Mouse (Mus musculus): ENCODE data around the gene Gm20517.

The Gm20517 gene

DNA sequence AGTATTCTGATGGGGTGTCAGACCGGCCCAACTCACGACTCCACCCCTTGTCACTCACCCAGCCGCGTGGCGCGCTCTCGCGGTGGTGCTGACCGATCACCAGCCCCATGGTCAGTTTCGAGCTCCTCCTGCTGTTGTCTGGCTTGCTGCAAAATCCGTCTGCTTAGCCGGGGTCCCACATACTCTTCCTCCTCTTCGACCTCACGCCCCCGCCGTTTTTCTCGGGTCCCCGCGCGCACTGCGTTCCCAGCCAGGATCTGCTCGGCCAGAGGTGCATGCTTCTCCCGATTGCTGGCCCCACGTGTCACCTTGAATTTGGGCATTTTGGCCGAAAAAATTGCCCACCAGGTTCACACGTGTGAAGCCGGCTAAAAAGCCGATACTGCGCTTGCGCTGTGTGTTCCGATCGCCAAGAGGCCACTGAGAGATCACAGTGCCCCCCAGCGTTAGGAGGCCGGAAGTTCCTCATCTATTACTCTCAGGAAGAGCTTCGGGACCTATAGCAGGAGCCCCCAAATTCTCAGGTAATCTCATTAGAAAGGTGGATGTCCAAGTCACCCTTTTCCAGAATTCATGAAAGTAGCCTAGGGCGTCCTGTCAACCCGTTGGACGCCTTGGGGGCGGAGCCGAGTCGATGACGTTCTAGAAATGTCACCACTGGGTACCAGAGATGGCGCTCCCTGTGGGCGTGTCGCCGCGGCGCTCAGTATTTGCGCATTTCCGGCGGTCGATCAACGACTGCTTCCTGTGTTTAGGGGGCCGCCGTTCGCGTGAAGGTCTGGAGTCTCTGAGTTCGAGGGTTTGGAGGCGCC lies at the start of gene Gm20517, which contains the start of the genes Bysl and Med20:
Gene Gm20517, plus strand, starts transcription at position 741 of the 812 bp plus-strand sequence.
Gene Bysl, minus strand, starts transcription at position 644 of the 812 bp plus-strand sequence.
Gene Med20, plus strand, starts transcription at position 734 of the 812 bp plus-strand sequence.
- DNase-seq (ENCODE audit: low spot score in 2 of 2): peak; percentile 95 to 97

DNA sequence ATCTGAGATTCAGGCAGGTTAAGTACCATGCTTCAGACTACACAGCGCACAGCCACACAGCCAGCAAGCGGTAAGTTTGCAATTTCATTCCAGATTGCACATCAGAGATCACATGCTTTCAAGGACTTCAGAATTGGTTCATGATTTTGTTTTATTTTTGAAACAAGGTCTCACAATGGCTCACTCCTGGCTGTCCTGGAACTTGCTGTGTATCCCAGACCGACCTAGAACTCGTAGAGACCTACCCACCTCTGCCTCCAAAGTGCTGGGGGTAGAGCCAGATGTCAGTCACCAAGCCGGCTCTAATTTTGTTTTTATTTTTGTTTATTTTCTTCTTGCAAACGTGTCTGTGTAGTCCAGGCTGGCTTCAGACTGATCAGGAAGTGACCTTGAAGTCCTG lies 48.5 kb upstream of the Gm20517 start:
- no peak for DNase-seq (ENCODE audit: low spot score in 2 of 2)

DNA sequence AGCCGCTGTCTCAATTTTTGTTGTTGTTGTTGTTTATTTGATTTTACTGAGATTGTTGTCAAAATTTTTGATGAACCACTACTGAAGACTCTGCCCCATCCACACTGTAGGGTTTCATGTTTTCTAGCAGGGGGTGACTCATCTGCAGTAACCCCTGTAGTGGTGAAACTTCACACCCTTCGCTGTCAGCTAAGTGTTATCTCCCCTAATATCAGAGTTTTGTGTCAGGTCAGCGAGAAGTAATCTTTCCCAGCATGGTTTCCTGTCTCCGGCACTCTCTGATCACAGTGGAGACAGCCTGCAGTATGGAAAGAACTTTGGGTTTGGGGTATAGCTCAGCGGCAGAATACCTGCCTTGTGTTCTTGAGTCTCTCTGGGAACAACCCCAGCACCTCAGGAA lies 46.8 kb upstream of the Gm20517 start:
- no peak for DNase-seq (ENCODE audit: low spot score in 2 of 2)

DNA sequence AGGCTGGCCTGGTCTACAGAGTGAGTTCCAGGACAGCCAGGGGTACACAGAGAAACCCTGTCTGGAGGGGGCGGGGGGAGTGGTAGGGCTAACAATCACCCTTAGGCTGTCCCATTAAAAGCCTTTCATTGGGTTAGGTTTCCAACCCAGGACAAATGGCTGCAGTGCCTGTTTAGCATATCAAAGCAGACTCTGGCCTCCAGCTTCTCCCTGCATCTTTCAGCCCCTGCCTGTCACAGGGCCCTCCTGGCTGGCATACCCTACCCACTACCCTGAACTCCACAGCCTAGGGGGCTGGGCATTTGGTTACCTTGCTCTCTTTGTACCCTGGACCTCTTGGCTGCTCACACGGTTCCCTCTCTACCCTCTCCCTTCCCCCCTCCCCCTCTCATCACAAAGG lies 45.3 kb upstream of the Gm20517 start:
- DNase-seq (ENCODE audit: low spot score in 2 of 2): no peak

DNA sequence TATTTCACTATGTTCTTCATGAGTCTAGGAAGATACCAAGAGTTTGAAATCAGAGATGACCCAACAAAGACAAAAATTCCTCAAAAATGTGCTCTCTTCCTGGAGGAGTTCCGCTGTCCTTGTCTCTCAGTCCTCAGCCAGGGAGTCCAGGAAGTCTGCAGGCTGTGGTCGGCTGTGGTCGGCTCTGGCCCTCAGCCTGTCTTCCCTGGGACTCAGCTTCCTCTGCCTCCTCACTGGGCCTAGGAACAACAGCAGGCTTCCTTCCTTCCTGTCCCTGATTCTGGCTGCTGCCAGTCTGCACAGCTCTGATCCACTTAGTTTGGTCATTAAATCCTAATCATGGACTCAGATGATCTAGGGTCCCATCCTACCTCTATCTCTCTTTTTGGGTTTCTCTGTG lies 44.1 kb upstream of the Gm20517 start:
- DNase-seq (ENCODE audit: low spot score in 2 of 2): no peak

DNA sequence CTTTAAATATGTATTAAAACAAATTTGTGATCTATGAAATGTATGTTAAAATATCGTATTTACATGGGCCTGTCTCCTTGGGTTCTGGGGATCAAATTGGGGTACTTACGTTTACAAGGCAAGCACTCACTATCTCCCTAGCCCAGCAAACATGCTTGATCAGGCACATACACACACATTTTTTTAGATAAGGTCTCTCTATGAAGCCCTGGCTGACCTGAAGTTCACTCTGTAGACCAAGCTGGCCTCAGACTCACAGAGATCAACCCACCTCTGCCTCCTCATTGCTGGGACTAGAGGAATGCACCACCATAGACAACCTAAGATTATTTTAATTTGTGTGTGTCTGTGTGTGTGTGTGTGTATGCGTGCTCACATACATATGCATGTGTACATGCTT lies 43.0 kb upstream of the Gm20517 start:
- no peak for DNase-seq (ENCODE audit: low spot score in 2 of 2)

DNA sequence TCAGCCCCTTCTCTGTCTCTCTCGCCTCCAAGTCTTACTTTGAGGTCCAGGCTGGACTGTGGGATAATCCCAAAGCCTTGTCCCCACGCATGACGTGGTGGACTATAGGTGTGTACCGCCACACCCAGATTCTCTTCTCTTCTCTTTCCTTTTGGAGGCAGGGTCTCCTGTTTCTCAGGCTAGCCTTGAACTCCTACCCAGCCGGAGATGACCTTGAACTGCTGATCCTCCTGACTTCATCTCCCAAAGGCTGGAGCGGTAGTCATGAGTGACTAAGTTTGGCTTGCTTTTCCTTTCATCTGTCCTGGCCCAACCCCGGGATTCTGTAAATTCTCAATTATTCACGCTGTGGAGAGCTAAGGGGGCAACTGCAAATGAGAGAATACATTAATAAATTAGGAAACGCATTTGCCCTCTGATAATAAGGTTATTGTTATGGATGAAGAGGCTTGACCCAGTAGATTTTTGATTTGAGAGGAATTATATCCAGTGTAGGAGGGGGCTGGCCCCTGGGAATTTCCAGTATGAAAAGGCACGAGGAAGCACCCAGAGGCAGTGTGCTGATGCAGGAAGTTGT lies 42.4 kb upstream of the Gm20517 start:
- no peak for DNase-seq (ENCODE audit: low spot score in 2 of 2)

DNA sequence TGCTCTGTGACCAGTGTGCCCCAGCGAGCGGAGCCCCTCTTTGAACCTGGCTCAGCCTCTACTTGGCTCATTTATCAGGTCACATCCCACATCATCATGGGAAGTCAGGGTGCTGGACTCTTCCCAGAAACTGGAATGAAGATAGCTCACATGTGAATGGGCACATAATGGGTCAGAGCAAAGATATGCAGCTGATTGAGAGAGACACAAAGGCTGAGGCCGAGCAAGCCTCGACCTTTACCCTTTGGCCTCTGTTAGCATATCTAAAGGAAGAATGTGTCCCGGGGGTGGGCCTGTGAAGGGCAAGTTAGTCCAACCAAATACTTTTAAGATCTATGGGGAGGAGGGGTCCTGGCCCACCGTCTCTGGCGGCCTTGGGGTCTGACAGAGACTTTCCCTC lies 39.8 kb upstream of the Gm20517 start:
- DNase-seq (ENCODE audit: low spot score in 2 of 2): no peak

DNA sequence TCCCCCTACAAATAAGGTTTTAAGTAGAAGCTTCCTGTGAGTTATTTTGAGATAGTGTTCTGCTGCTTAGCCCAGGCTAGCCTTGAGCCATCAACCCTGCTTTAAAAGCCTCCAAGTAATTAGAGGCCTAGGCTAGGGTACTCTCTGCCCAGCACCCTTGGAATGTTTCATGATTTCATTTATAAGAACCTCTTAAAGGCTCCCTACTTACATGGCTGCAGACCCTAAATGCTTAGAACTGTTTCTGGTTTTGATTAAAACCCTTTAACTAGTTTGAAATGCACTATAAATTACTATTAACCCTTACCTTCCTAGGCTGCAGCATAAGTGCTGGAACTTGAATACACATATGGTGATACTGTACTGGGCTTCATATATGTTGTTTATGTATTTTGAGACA lies 39.0 kb upstream of the Gm20517 start:
- no peak for DNase-seq (ENCODE audit: low spot score in 2 of 2)

DNA sequence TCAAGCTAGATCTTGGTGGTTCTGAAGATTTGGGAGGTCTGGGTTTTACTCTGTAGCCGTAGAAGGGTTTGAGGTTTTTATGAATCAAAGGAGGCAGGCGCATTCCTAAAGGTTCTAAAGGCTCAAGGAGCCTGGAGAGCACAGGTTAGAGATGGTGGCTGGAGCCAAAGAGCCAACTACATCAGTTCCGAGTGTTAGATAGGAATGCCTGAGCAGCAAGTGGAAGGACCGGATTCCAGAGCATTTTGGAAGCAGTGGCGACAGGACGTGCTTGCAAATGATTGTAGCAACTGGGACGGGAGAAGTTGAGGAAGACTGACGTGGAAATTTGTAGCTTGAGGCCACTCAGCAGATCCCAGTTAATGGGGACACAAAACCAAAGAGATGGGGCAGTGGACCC lies 37.4 kb upstream of the Gm20517 start:
- no peak for DNase-seq (ENCODE audit: low spot score in 2 of 2)

DNA sequence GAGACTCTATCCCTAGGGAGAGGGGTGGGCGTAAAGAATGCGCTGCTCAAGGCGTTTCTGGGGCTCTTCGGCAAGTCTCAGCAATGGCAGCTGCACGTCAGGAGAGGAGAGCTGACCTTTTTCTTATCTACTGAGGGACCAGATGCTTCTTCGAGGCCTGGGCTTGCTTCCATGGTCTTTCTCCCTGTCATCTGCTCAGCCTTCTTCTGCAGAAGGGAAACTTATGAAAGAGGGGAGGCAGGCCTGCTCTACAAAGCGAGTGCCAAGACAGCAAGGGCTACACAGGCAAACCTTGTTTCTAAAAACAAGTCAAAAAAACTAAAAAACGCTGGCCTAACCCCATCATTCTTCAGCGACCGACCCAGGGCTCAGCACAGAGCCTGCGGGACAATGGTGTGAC lies 36.6 kb upstream of the Gm20517 start:
- DNase-seq (ENCODE audit: low spot score in 2 of 2): no peak

DNA sequence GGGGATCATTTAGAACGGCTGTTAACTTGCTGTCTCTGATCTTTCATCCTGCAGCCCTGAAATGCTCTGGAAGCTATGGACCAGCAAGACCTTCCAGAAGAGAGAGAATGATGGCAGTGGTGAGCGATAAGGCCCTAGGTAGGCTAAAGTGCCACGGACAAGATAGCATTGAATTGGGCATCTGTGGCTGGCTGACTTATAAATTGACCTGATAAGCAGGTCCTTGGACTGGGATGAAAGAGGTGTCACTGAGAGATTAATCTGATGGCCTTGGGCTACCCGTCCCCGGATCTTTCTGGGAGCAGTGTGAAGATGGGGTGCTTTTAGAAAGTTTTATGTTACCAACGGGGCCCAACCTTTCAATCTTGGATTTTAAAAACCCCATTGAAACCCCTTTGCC lies 32.7 kb upstream of the Gm20517 start:
- DNase-seq (ENCODE audit: low spot score in 2 of 2): no peak

DNA sequence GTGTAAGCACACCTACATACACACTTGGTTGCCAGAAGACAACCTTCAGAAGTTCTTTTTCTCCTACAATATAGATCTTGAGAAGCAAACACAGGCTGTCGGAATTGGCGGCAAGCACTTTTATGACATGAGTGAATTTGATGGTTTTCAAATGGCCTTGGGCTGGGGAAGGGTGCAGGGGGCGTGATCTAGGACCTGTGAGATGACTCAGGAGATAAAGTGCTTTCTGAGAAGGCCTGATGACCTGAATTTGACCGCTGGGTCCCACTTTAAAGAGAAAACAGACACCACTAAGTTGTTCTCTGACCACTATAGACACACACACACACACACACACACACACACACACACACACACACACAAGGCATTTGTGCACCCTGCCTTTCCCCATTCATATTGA lies 30.4 kb upstream of the Gm20517 start:
- no peak for DNase-seq (ENCODE audit: low spot score in 2 of 2)

DNA sequence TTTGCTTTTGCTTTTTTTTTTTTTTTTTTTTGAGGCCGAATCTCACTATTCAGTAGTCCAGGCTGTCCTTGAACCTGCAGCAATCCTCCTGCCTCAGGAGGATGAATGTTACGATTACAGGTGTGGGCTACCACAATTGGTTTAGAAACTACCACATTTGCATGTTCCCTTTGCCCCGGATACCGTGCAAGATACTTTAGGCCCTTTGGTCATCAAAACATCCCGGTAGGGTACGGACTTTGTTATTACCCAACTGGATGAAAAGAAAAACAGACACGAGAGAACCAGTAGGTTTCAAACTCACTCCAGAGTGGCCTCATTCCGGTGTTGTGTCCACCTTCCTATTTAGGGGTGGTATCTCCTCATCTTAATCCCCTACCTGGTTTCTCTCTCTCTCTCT lies 22.9 kb upstream of the Gm20517 start:
- no peak for DNase-seq (ENCODE audit: low spot score in 2 of 2)

DNA sequence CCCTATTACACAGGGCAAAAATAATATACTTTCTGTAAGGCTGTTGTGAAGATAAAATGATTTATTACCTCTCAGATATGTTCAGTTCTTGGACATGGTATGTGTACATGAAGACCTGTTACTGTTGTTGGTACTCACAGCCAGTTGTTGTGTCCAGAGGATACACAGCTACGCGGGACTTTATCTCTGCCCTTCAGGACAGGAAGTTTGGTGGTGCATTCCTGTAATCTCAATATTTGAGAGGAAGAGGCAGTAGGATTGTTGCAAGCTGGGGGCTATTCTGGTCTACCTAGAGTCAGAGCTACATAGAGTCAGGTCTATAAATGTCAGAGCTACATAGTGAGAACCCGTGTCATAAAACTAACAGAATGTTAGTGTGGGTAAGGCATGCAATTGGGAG lies 20.3 kb upstream of the Gm20517 start:
- DNase-seq (ENCODE audit: low spot score in 2 of 2): no peak

DNA sequence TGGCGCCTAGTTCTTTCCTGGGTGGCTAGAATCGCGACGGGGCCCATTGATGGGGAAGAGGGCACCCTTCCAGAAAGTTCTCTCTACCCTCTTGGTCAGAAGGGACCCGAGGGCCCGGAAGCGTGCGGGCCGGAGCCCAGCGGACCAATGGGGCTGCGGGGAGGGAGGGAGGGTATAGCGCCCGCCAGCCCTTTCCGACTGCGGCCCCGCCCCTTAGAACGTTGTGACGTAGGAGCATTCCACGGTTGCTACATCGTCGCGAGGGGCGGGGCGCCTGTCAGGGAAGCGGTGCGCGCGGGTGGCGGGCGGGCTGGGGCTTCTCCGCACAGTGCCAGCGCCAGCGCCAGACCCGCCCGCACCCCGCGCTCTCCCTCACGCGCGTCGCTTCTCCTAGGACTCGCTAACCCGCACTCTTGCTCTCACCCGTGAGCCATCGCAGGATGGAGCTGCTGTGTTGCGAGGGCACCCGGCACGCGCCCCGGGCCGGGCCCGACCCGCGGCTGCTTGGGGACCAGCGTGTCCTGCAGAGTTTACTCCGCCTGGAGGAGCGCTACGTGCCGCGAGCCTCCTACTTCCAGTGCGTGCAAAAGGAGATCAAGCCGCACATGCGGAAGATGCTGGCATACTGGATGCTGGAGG lies 18.1 kb upstream of the Gm20517 start:
- DNase-seq (ENCODE audit: low spot score in 2 of 2): peak; percentile 85 to 86

DNA sequence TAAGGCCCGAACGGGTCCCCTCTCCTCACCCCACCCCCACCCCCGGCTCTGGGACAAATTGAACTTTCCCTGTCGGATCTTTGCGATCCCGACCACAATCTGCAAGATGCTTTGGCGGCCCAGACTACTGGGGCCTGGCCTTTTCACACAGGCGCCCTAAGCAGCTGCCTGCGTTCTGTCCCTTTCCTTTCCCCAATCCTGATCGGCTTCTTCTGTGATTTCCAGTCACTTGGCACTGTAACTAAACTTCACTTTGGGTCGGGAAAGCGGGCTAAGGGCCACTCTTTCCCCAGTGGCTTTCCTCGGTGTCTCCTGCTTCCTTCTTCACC lies 17.6 kb upstream of the Gm20517 start:
- DNase-seq (ENCODE audit: low spot score in 2 of 2): no peak

DNA sequence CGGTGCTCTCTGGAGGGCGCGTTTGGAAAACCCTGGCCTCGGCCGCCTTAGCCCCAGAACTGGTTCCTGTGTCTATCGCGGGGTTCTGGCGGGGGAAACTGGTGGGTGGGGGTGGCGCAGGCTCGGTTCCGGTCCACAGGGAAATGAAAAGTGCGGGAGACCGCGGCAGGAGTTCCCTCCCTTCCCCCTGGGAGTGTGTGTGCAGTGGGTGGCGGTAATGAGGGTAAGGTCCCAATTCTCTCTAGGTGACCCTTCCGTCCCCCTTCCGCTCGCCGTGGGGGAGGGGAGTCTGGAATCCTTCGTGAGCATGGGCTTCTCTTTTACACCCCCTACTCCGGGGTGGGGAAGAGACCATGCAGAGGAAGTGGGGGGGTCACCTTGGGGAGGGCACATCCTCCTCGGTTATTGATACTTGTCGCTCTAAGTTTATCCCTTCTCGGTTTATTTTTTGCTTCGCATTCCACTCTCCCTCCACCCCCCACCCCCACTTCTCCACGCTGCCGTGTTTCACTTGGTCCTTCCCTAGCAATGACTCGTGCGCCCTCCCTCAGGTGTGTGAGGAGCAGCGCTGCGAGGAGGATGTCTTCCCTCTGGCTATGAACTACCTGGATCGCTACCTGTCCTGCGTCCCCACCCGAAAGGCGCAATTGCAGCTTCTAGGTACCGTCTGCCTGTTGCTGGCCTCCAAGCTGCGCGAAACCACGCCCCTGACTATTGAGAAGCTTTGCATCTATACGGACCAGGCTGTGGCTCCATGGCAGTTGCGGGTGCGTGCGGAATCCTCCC lies 17.0 kb upstream of the Gm20517 start:
- no peak for DNase-seq (ENCODE audit: low spot score in 2 of 2)

DNA sequence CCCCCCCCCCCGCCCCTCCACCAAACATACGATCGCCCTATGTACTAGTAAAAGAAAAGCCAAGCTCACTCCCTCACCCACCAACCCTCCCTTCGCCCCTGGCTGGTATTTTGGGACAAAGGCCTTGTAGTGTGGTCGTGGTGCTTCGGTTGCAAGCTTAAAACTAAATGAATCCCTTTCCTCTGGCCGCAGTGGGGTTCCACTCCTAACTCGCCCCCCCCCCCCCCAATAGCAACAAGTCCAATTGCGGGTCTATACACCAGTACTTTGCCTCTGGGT lies 16.5 kb upstream of the Gm20517 start:
- DNase-seq (ENCODE audit: low spot score in 2 of 2): no peak

DNA sequence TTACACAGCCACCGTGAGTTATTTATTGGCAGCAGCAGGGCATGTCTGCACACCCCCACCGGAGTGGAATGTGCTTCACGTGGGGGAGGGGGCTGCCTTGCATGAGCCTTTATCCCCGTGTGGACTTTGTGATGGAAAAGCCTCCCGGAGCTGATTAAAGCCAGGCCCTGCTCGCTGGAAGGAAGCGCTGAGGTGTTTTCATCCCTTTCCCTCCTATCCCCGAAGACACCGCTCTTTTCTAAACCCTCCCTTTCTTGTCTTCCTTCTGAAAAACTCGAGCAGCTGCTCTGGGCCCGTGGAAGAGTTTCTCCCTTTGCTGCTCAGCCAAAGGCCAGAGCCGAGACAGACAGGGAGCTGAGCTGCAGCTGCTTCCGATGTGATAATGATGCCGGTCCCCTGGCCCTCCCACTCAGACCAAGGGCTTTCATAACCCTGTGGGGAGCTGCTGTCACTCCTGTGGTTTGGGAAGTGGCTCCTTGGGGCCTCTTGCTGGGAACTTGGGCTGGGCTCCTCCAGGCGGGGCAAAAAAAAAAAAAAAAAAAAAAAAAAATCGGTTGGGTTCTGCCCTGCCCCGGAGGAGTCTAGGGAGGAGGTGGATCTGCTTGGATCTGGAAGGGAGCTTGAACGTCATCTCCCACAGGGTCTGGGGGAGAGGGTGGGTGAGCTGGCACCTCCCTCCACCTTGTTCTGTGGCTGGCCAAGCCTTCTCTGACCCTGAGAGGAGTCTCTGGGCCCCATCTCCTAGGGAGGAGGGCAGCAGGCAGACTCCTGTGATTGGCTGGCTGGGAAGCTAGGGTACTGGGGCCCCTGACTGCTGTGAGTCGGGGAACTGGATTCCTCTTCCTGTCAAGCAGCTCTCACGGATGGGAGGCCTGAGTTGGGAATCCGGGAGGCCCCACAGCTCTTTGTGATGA lies 15.9 kb upstream of the Gm20517 start:
- no peak for DNase-seq (ENCODE audit: low spot score in 2 of 2)

DNA sequence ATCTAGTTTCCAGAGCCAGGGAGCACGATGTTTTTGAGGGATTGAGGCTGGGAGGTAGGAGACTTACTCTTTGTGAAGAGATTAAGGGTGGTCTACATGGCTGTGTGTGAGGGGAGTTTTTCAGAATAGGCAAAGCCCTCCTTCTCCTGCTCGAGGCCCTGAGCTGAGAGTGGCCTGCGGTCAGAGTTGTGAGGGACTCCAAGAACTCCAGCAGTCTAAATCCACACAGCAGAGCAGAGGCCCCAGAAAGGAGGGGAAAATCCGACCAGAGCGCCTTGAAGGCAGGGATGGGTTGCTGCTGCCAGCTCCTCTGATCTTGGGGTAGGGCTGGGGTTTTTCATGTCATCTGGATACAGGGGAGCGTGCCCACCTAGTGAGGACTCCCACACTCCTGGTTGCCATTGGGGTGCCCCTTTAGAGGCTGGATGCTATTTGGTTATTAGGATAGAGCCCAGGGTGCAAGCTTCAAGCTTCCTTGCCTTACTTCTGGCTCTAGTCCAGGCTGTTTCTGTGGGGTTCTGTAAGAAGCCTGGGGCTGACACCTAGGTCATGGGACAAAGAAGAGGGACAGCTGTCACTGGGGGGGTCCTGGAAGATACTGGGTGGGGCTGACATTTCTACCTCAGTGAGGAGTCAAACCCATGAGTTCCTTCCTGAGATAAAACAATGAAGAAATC lies 15.1 kb upstream of the Gm20517 start:
- DNase-seq (ENCODE audit: low spot score in 2 of 2): no peak
